20 mouse cellular contexts compared by ENCODE assay signal in the genomic region with DNA sequence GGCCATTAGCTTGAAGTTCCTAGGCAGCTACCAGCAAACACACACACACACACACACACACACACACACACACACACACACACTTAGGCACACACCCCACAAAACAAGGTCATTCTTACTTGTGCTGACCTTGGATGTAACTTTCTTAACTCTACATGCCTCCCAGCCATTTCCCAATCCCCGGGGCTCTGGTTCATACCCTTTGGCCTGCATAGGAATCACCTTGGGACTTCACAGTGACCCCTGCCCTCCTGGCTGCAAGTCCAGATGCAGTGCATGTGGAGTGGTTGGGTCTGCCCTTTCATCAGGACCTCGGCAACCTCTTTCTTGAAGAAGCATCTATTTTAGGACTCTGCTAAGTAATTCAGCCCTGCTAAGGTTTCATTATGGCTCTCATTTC. TPM values are rescaled to one million over a fixed set of nuclear protein-coding genes. Genes with fewer than 3 reads are reported as not detected.
"Had no signal": no experiment of that assay in that cellular context is flagged by ENCODE, and none has a peak within 500 bp of the region (broad histone marks: within the 10 kb centered on the region; RNA-seq: fewer than 3 reads in every experiment).

No protein-coding gene starts in this region.

- H3K36me3 ChIP-seq: lung, embryonic 15.5 days; midbrain, embryonic 13.5 days; midbrain, embryonic 15.5 days; neural tube, embryonic 12.5 days; stomach, embryonic 15.5 days had no signal

- DNase-seq: lung, adult 2 months; lung, postnatal 14 days; lung, postnatal 36 days; right cerebral cortex, postnatal 14 days; thymus, adult 18-20 months; thymus, postnatal 14 days; thymus, postnatal 36 days had no signal

- H3K27me3 ChIP-seq: lung, embryonic 15.5 days; neural tube, embryonic 12.5 days; stomach, embryonic 15.5 days had no signal

- H3K4me2 ChIP-seq: lung, embryonic 15.5 days; midbrain, embryonic 11.5 days; midbrain, embryonic 13.5 days; midbrain, embryonic 15.5 days; neural tube, embryonic 12.5 days; stomach, embryonic 15.5 days had no signal

- H3K4me1 ChIP-seq: lung, embryonic 15.5 days; midbrain, embryonic 13.5 days; midbrain, embryonic 15.5 days; neural tube, embryonic 12.5 days; stomach, embryonic 15.5 days had no signal

- H3K27ac ChIP-seq: lung, embryonic 15.5 days; macrophage; midbrain, embryonic 13.5 days; midbrain, embryonic 15.5 days; neural tube, embryonic 12.5 days; stomach, embryonic 15.5 days had no signal

- H3K4me3 ChIP-seq: lung, embryonic 15.5 days; megakaryocyte, embryonic 14.5 days; midbrain, embryonic 13.5 days; midbrain, embryonic 15.5 days; neural tube, embryonic 12.5 days; stomach, embryonic 15.5 days had no signal

- ATAC-seq: lung, postnatal 0 days; midbrain, embryonic 13.5 days; midbrain, embryonic 15.5 days had no signal

- H3K9me3 ChIP-seq: lung, embryonic 15.5 days; megakaryocyte, embryonic 14.5 days; midbrain, embryonic 13.5 days; midbrain, embryonic 15.5 days; neural tube, embryonic 12.5 days; stomach, embryonic 15.5 days had no signal

- H3K9ac ChIP-seq: lung, embryonic 15.5 days; midbrain, embryonic 13.5 days; midbrain, embryonic 15.5 days; neural tube, embryonic 12.5 days; stomach, embryonic 15.5 days had no signal

RNA-seq across cellular contexts. Expression of a gene that starts 13.9 kb away (rescaled TPM):
- total RNA-seq: megakaryocyte progenitor cell, adult 5-6 weeks; monocyte, adult 5-6 weeks; neutrophil, adult 5-6 weeks had no signal
- polyA plus RNA-seq: lung, adult 2 months; lung, embryonic 15.5 days; lung, postnatal 0 days; macrophage; neural tube, embryonic 12.5 days; stomach, embryonic 15.5 days had no signal

RNA-seq across cellular contexts. Expression of a gene that starts 29.5 kb away (rescaled TPM):
- total RNA-seq: megakaryocyte progenitor cell, adult 5-6 weeks; monocyte, adult 5-6 weeks; neutrophil, adult 5-6 weeks had no signal
- polyA plus RNA-seq: lung, embryonic 15.5 days; lung, postnatal 0 days; macrophage; midbrain, embryonic 11.5 days; midbrain, embryonic 13.5 days; midbrain, embryonic 15.5 days; neural tube, embryonic 12.5 days; neural tube, embryonic 14.5 days; stomach, embryonic 15.5 days had no signal
